Mouse (Mus musculus) spleen, adult 2 months (tissue): ENCODE results near the gene Sds.

Source experiments
- CTCF ChIP-seq: fragments of 200-500 bp; IDR thresholded peaks from 2 replicates; pipeline ENCODE4 v1.5.1; 2011; ENCODE audit warnings: mild to moderate bottlenecking, inconsistent platforms; ENCODE audit not compliant: insufficient read depth, insufficient read length, insufficient replicate concordance; ENCODE audit errors: extremely low read depth
- POLR2A ChIP-seq: fragments of 200-500 bp; IDR thresholded peaks from 2 replicates; pipeline ENCODE4 v1.6.1; 2011; ENCODE audit warnings: low read depth, low read length, inconsistent platforms

- TF ChIP-seq CTCF, result no peak
- TF ChIP-seq POLR2A, result no peak
Observed at GRCm38 (mm10) chr5:120467026-120467425, 9.3 kb upstream of the Sds start.
